Comparison of ENCODE assay signal across 9 mouse cellular contexts in the genomic region with DNA sequence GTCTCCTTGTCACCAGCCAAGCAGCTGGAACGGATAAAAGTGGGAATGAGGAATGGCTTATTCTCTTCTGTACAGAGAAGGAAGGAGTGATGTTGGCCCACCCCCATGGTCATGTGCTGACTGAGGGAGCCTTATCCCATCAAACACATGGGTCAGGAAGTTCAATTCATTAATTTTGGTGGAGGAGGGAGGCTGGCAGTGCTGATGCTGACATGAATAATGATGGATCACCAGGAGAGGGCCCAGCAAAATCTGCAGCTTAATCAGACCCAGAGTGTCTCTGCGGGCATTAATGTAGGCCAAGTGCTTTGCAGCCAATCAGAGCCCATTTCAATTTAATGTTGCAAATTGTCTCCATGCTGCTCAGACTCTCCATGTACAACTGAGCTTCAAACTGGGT.
A peak's percentile ranks its signal among the peaks of the same experiment; 100 is the strongest.
DNase-seq lines count a peak whose midpoint lies in the region; ATAC-seq lines count a peak whose summit lies in the region.
"Had no signal": no experiment of that assay in that cellular context is flagged by ENCODE, and none has a peak within 500 bp of the region (broad histone marks: within the 10 kb centered on the region; RNA-seq: fewer than 3 reads in every experiment).

No protein-coding gene starts in this region.

- no peak overlapping the region for H3K9ac ChIP-seq in embryonic facial prominence, embryonic 13.5 days
- H3K9ac ChIP-seq in hindbrain, embryonic 14.5 days = no peak overlapping the region
- H3K9ac ChIP-seq in midbrain, embryonic 15.5 days = no peak overlapping the region
- H3K9ac ChIP-seq: lung, embryonic 14.5 days had no signal

- 0 out of 2 replicates have a peak, but pooled peaks have one; percentile 52 for ATAC-seq in embryonic facial prominence, embryonic 13.5 days (ENCODE audit: insufficient number of reproducible peaks, insufficient read depth, low FRiP score, low TSS enrichment, low read depth)
- ATAC-seq in hindbrain, embryonic 14.5 days (ENCODE audit: low FRiP score) = peak; percentile 62
- ATAC-seq in midbrain, embryonic 15.5 days (replicated peaks) = peak; percentile 84

- no peak overlapping the region for H3K27ac ChIP-seq in embryonic facial prominence, embryonic 13.5 days
- peak overlapping the region; percentile 57; the same call in 1 of the 2 replicates for H3K27ac ChIP-seq in hindbrain, embryonic 14.5 days
- 0 out of 2 replicates have a peak overlapping the region, but pooled peaks have one; percentile 11 for H3K27ac ChIP-seq in midbrain, embryonic 15.5 days
- H3K27ac ChIP-seq: heart, embryonic 10.5 days had no signal

- no peak overlapping the region for H3K4me3 ChIP-seq in embryonic facial prominence, embryonic 13.5 days
- no peak overlapping the region for H3K4me3 ChIP-seq in hindbrain, embryonic 14.5 days (replicated peaks; ENCODE audit: low read length)
- no peak overlapping the region for H3K4me3 ChIP-seq in midbrain, embryonic 15.5 days
- H3K4me3 ChIP-seq: heart, embryonic 10.5 days had no signal

- WGBS in embryonic facial prominence, embryonic 13.5 days = 33% methylated on average over 2 of the region's 2 CpGs
- WGBS in hindbrain, embryonic 14.5 days = 44% methylated on average over 2 of the region's 2 CpGs
- 40% methylated on average over 2 of the region's 2 CpGs for WGBS in midbrain, embryonic 15.5 days

- no peaks in the 10 kb centered on the region for H3K27me3 ChIP-seq in embryonic facial prominence, embryonic 13.5 days
- no peaks in the 10 kb centered on the region for H3K27me3 ChIP-seq in hindbrain, embryonic 14.5 days (ENCODE audit: control insufficient read depth, insufficient read depth, low read length)
- no peaks in the 10 kb centered on the region for H3K27me3 ChIP-seq in midbrain, embryonic 15.5 days (replicated peaks)

- H3K9me3 ChIP-seq in embryonic facial prominence, embryonic 13.5 days = no peaks in the 10 kb centered on the region
- no peaks in the 10 kb centered on the region for H3K9me3 ChIP-seq in hindbrain, embryonic 14.5 days (ENCODE audit: control insufficient read depth, low read length)
- H3K9me3 ChIP-seq in midbrain, embryonic 15.5 days = no peaks in the 10 kb centered on the region
- H3K9me3 ChIP-seq: heart, embryonic 10.5 days had no signal

- H3K36me3 ChIP-seq in embryonic facial prominence, embryonic 13.5 days = no peaks in the 10 kb centered on the region
- no peaks in the 10 kb centered on the region for H3K36me3 ChIP-seq in hindbrain, embryonic 14.5 days (replicated peaks; ENCODE audit: control insufficient read depth, insufficient read depth)
- H3K36me3 ChIP-seq in midbrain, embryonic 15.5 days (replicated peaks) = no peaks in the 10 kb centered on the region
- H3K36me3 ChIP-seq: heart, embryonic 10.5 days had no signal

- peak; percentile 38 for DNase-seq in embryo, embryonic 11 days
- DNase-seq in hindbrain, embryonic 14.5 days (ENCODE audit: low spot score) = no peak
- DNase-seq in Muller cell, postnatal 12 days (ENCODE audit: inconsistent ontology term) = no peak
- DNase-seq in cerebellum, adult 11-12 months = no peak
- DNase-seq in adrenal gland, postnatal 25 days = no peak
- DNase-seq: lung, embryonic 14.5 days had no signal

- H3K4me2 ChIP-seq in embryonic facial prominence, embryonic 13.5 days = no peak overlapping the region
- no peak overlapping the region for H3K4me2 ChIP-seq in hindbrain, embryonic 14.5 days (replicated peaks)
- H3K4me2 ChIP-seq in midbrain, embryonic 15.5 days = no peak overlapping the region
- H3K4me2 ChIP-seq: lung, embryonic 14.5 days had no signal

- 0 out of 2 replicates have a peak, but pooled peaks cover 7% of the 10 kb centered on the region for H3K4me1 ChIP-seq in embryonic facial prominence, embryonic 13.5 days
- H3K4me1 ChIP-seq in hindbrain, embryonic 14.5 days (replicated peaks; ENCODE audit: control insufficient read depth, insufficient read depth, low read length) = peaks cover 8% of the 10 kb centered on the region
- H3K4me1 ChIP-seq in midbrain, embryonic 15.5 days = peaks cover 6% of the 10 kb centered on the region; the same call in 1 of the 2 replicates
- H3K4me1 ChIP-seq: heart, embryonic 10.5 days had no signal
